Mouse (Mus musculus) G1E (cell line): ENCODE results near the gene Unc5c.

Source experiments
- CTCF ChIP-seq: IDR thresholded peaks from 2 replicates; pipeline ENCODE4 v1.5.1; 2012; ENCODE audit warnings: low read depth, low read length, inconsistent platforms, mixed read lengths
- GATA1 ChIP-seq: IDR thresholded peaks from 2 replicates; pipeline ENCODE4 v1.6.1; 2012; ENCODE audit warnings: borderline replicate concordance, low read length, inconsistent platforms, mixed read lengths
- POLR2AphosphoS5 ChIP-seq: IDR thresholded peaks from 2 replicates; pipeline ENCODE4 v1.6.1; 2012; ENCODE audit warnings: low read depth, low read length, inconsistent platforms; ENCODE audit not compliant: insufficient replicate concordance
- TAL1 ChIP-seq: conservative IDR thresholded peaks from 2 replicates; pipeline ENCODE4 v1.6.1; 2012; ENCODE audit warnings: low read depth, low read length, inconsistent platforms, mixed read lengths

DNA sequence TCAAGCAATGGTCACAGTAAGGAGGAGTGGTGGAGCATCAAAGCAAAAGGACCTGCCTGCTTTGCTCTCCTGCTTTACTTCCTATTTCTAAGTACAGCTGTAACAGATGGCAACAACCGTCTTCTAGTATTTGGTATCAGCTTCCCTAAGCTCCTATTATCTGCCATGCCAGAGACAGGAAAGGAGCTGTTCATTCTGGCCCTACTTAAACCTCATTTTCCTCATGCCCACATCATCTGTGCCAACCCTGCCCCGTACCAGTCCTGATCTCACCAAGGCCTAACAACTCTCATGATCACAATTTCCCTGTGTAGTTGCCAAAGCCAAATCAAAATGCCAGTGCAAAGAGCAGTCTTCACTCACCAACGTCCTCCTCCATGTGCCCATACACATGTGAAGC lies 226.4 kb downstream of the Unc5c start:
- TF ChIP-seq CTCF, result no peak
- TF ChIP-seq POLR2AphosphoS5, result no peak
- TF ChIP-seq GATA1, result no peak
- no peak for TF ChIP-seq TAL1
